7 mouse cellular contexts compared by ENCODE assay signal in genomic region chr4:134362586-134362985, GRCm38 (mm10). TPM values are rescaled to one million over a fixed set of nuclear protein-coding genes. Genes with fewer than 3 reads are reported as not detected.
DNase-seq lines count a peak whose midpoint lies in the region; ATAC-seq and TF ChIP-seq lines count a peak whose summit lies in the region.

No protein-coding gene starts in this region.

- WGBS in liver, postnatal 0 days (ENCODE audit: insufficient replicate concordance), result 20% methylated on average over 9 of the region's 9 CpGs

- no peak for TF ChIP-seq POLR2A in CH12.LX (IDR thresholded peaks at IDR 0.05; ENCODE audit: low read depth, low read length)

- TF ChIP-seq RAD21 in CH12.LX (IDR thresholded peaks at IDR 0.05; ENCODE audit: low read depth, low read length), result no peak

- H3K4me1 ChIP-seq in CH12.LX (ENCODE audit: control insufficient read depth in 1 of 2, insufficient read depth in 2 of 2), result peaks cover 0 to 35% of the 10 kb centered on the region in 2 experiments; a peak in 2 of 4 replicates
- H3K4me1 ChIP-seq in liver, postnatal 0 days (ENCODE audit: insufficient read depth), result peaks cover 9% of the 10 kb centered on the region; the same call in 1 of the 2 replicates

- dilution Hi-C loops in CH12.LX (cut with MboI; ENCODE audit: extremely low pct_ligation_motif_present, extremely low pct_unique_long_range_greater_than_20kb, low sequenced_read_pairs), result no loop called here

- H3K4me2 ChIP-seq in CH12.LX (ENCODE audit: insufficient read depth, low read depth, poor library complexity, severe bottlenecking), result no peak overlapping the region
- H3K4me2 ChIP-seq in liver, postnatal 0 days (ENCODE audit: low read depth, low read length), result peak overlapping the region; percentile 39

- no peaks in the 10 kb centered on the region for H3K79me2 ChIP-seq in CH12.LX (replicated peaks; ENCODE audit: control insufficient read depth, extremely low read depth, insufficient read depth, poor library complexity, severe bottlenecking)

- H3K4me3 ChIP-seq in CH12.LX (replicated peaks in 1 of 3; ENCODE audit: low read depth in 2 of 3, low read length in 2 of 3, poor library complexity in 1 of 3), result peak overlapping the region in 2 of 3 experiments; percentile 26 to 44
- H3K4me3 ChIP-seq in liver, postnatal 0 days (ENCODE audit: low read depth, low read length), result no peak overlapping the region

- no peak overlapping the region for H3K27ac ChIP-seq in CH12.LX (ENCODE audit: insufficient read depth, low read depth)
- H3K27ac ChIP-seq in liver, postnatal 0 days (ENCODE audit: low read depth), result no peak overlapping the region

- no peak for TF ChIP-seq EP300 in CH12.LX (IDR thresholded peaks at IDR 0.05; ENCODE audit: low read length)
- TF ChIP-seq EP300 in liver, postnatal 0 days (IDR thresholded peaks at IDR 0.05; ENCODE audit: low read depth), result no peak

- ATAC-seq in hematopoietic stem cell, adult 5-6 weeks (replicated peaks in 1 of 2; ENCODE audit: insufficient read depth in 1 of 2, low FRiP score in 2 of 2, low TSS enrichment in 1 of 2, low read depth in 1 of 2, poor library complexity in 2 of 2, severe bottlenecking in 2 of 2), result peak; percentile 66 to 82
- peak; percentile 29; the same call in 1 of the 2 replicates for ATAC-seq in liver, postnatal 0 days

- in situ Hi-C loops in CH12.LX (cut with MboI; ENCODE audit: low pct_ligation_motif_present, low pct_unique_long_range_greater_than_20kb, low sequenced_read_pairs), result no loop called here

- peak; percentile 69 for DNase-seq in CH12.LX (ENCODE audit: extremely low read depth)
- peak; percentile 77 for DNase-seq in adrenal gland, adult 2 months
- DNase-seq in liver, postnatal 0 days, result peak; percentile 54
- DNase-seq in thymus, postnatal 14 days, result peak; percentile 85
- no peak for DNase-seq in cerebellum, adult 9-10 months
- DNase-seq in c-Kit-positive CD71-positive TER-119-positive erythroid progenitor cells, embryonic 14.5 days (ENCODE audit: low spot score), result no peak

- H3K36me3 ChIP-seq in CH12.LX (replicated peaks in 1 of 2; ENCODE audit: control insufficient read depth in 1 of 2, insufficient read depth in 1 of 2, low read length in 1 of 2), result peaks cover 0 to 1% of the 10 kb centered on the region in 2 experiments
- H3K36me3 ChIP-seq in liver, postnatal 0 days (replicated peaks; ENCODE audit: insufficient read depth, low read length), result no peaks in the 10 kb centered on the region

- H3K27me3 ChIP-seq in CH12.LX (replicated peaks), result no peaks in the 10 kb centered on the region
- H3K27me3 ChIP-seq in liver, postnatal 0 days (ENCODE audit: insufficient read depth, low read length), result no peaks in the 10 kb centered on the region

- no peaks in the 10 kb centered on the region for H3K9me3 ChIP-seq in CH12.LX (replicated peaks; ENCODE audit: low read length)
- no peaks in the 10 kb centered on the region for H3K9me3 ChIP-seq in liver, postnatal 0 days (ENCODE audit: low read length)

- TF ChIP-seq CTCF in CH12.LX (conservative IDR thresholded peaks at IDR 0.05 in 1 of 2, IDR thresholded peaks at IDR 0.05 in 1 of 2; ENCODE audit: low read depth in 2 of 2, low read length in 2 of 2), result no peak
- no peak for TF ChIP-seq CTCF in liver, postnatal 0 days (IDR thresholded peaks at IDR 0.05; ENCODE audit: low read depth)

- no peak overlapping the region for H3K9ac ChIP-seq in CH12.LX (ENCODE audit: insufficient read depth, low read depth)
- H3K9ac ChIP-seq in liver, postnatal 0 days (replicated peaks), result no peak overlapping the region

TF ChIP-seq in CH12.LX, 34 proteins besides CTCF, POLR2A, EP300 and RAD21:
- TF ChIP-seq TBP (conservative IDR thresholded peaks at IDR 0.05; ENCODE audit: low read depth, low read length) (0 out of 2 replicates have a peak, but pooled peaks have one; percentile 16), JUN (IDR thresholded peaks at IDR 0.05; ENCODE audit: insufficient read depth, low read depth, low read length) (no peak)

RNA-seq across cellular contexts. Expression of gene Slc30a2, which starts 19.6 kb away (rescaled TPM):
- 8.9 and 9.7 TPM in 2 replicates for total RNA-seq in CH12.LX (2012; rRNA removed)
- 4.5 and 5.1 TPM in 2 replicates for total RNA-seq in CH12.LX (2014; rRNA removed)
- 22.4 and 23.6 TPM in 2 replicates for polyA plus RNA-seq in CH12.LX (2012; ENCODE audit: insufficient read length, low read depth)
- 10 to 100 TPM; 21.2 to 60.8 TPM for total RNA-seq in adrenal gland, adult 2 months (2021)
- 33.0 and 56.4 TPM in 2 replicates for polyA plus RNA-seq in adrenal gland, adult 2 months (2012; rRNA removed)
- total RNA-seq in hematopoietic stem cell, adult 5-6 weeks (2017), result not detected in 2 replicates
- polyA plus RNA-seq in liver, postnatal 0 days (2015; fragmentation: Nextera tagmentation; extraction: Ambion mirVana), result not detected in 2 replicates

RNA-seq across cellular contexts. Expression of gene Extl1, which starts 21.1 kb away (rescaled TPM):
- 1.0 and 4.5 TPM in 2 replicates for total RNA-seq in CH12.LX (2012; rRNA removed)
- total RNA-seq in CH12.LX (2014; rRNA removed), result 0.36 and 0.54 TPM in 2 replicates
- 1.6 TPM in 2 replicates for polyA plus RNA-seq in CH12.LX (2012; ENCODE audit: insufficient read length, low read depth)
- 1 to 10 TPM; 3.1 to 4.4 TPM for total RNA-seq in adrenal gland, adult 2 months (2021)
- 4.9 and 5.6 TPM in 2 replicates for polyA plus RNA-seq in adrenal gland, adult 2 months (2012; rRNA removed)
- 0.20 and 0.50 TPM in 2 replicates for total RNA-seq in hematopoietic stem cell, adult 5-6 weeks (2017)
- polyA plus RNA-seq in liver, postnatal 0 days (2015; fragmentation: Nextera tagmentation; extraction: Ambion mirVana), result 0.20 and 0.33 TPM in 2 replicates

RNA-seq across cellular contexts. Expression of gene Pafah2, which starts 33.5 kb away (rescaled TPM):
- total RNA-seq in CH12.LX (2012; rRNA removed) (10.5 and 10.7 TPM in 2 replicates), CH12.LX (2014; rRNA removed) (8.9 and 10.6 TPM in 2 replicates)
- polyA plus RNA-seq in CH12.LX (2012; ENCODE audit: insufficient read length, low read depth), result 9.1 and 10.4 TPM in 2 replicates
- 10 to 100 TPM; 12.1 to 18.7 TPM for total RNA-seq in adrenal gland, adult 2 months (2021)
- 9.1 and 15.1 TPM in 2 replicates for polyA plus RNA-seq in adrenal gland, adult 2 months (2012; rRNA removed)
- total RNA-seq in hematopoietic stem cell, adult 5-6 weeks (2017), result 15.7 and 25.3 TPM in 2 replicates
- polyA plus RNA-seq in liver, postnatal 0 days (2015; fragmentation: Nextera tagmentation; extraction: Ambion mirVana), result 13.5 and 14.3 TPM in 2 replicates

RNA-seq across cellular contexts. Expression of gene Trim63, which starts 47.7 kb away (rescaled TPM):
- 0.25 TPM in 1 of 2 replicates, not detected in the other for total RNA-seq in CH12.LX (2012; rRNA removed)
- total RNA-seq in CH12.LX (2014; rRNA removed), result 0.16 TPM in 1 of 2 replicates, not detected in the other
- 0.38 and 0.49 TPM in 2 replicates for polyA plus RNA-seq in CH12.LX (2012; ENCODE audit: insufficient read length, low read depth)
- not detected for total RNA-seq in adrenal gland, adult 2 months (2021)
- 0.06 and 0.11 TPM in 2 replicates for polyA plus RNA-seq in adrenal gland, adult 2 months (2012; rRNA removed)
- total RNA-seq in hematopoietic stem cell, adult 5-6 weeks (2017), result not detected in 2 replicates
- polyA plus RNA-seq in liver, postnatal 0 days (2015; fragmentation: Nextera tagmentation; extraction: Ambion mirVana), result 0.34 and 0.69 TPM in 2 replicates

Comparison
In these comparisons a context has a peak if more than half of its experiments do, and no peak if none do; other contexts are left out.
1. DNase-seq: peak in CH12.LX (single experiment), adrenal gland, adult 2 months (single experiment), liver, postnatal 0 days (single experiment) and thymus, postnatal 14 days (single experiment); none in cerebellum, adult 9-10 months (single experiment) and c-Kit-positive CD71-positive TER-119-positive erythroid progenitor cells, embryonic 14.5 days (single experiment).